Mouse (Mus musculus) cerebellum, adult 2 months (tissue): ENCODE measurements around the gene 1700001L19Rik.

Experiments
- CTCF ChIP-seq: fragments of 200-500 bp; IDR thresholded peaks from 2 replicates; pipeline ENCODE4 v1.5.1; 2011; ENCODE audit warnings: low read depth, mild to moderate bottlenecking, control low read depth, low read length, moderate library complexity, borderline replicate concordance; ENCODE audit not compliant: insufficient read depth
- POLR2A ChIP-seq: fragments of 200-500 bp; IDR thresholded peaks from 2 replicates; pipeline ENCODE4 v1.6.1; 2011; ENCODE audit warnings: low read length, control low read depth, borderline replicate concordance; ENCODE audit not compliant: insufficient read depth

GRCm38 (mm10) chr13:68583961-68584360 lies 13.3 kb upstream of the 1700001L19Rik start:
- no peak for TF ChIP-seq POLR2A
- no peak for TF ChIP-seq CTCF
